In the genomic region with DNA sequence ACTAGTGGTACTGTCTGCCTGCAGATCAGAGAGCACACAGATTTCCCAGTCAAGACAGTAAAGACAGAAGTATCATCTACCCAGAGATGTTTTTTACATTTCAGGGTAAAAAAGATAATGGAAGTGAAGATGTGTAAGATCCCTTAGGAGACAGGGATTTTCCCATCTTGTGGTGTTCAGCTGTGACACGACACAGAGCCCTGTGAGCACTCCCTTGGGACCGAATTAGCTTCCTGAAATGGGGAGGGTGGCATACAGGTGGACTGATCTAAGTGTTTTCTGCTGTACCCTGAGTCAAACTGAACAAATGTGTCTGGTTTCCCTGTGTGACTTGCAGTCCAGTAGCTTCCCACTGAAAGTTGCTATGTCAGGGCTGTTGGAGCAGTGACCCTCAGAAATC, we compare ENCODE assay signal across 27 mouse cellular contexts. TPM values are rescaled to one million over a fixed set of nuclear protein-coding genes. Genes with fewer than 3 reads are reported as not detected.
"Had no signal": no experiment of that assay in that cellular context is flagged by ENCODE, and none has a peak within 500 bp of the region (broad histone marks: within the 10 kb centered on the region; RNA-seq: fewer than 3 reads in every experiment).

No protein-coding gene starts in this region.

- H3K4me2 ChIP-seq: liver, embryonic 13.5 days; liver, embryonic 15.5 days; lung, embryonic 14.5 days; neural tube, embryonic 13.5 days; neural tube, embryonic 15.5 days; stomach, embryonic 15.5 days had no signal

- H3K36me3 ChIP-seq: liver, embryonic 13.5 days; liver, embryonic 15.5 days; neural tube, embryonic 13.5 days; neural tube, embryonic 15.5 days; stomach, embryonic 15.5 days had no signal

- H3K9me3 ChIP-seq: liver, embryonic 13.5 days; liver, embryonic 15.5 days; neural tube, embryonic 13.5 days; neural tube, embryonic 15.5 days; stomach, embryonic 15.5 days had no signal

- H3K4me1 ChIP-seq: neural tube, embryonic 13.5 days; neural tube, embryonic 15.5 days had no signal

- H3K27ac ChIP-seq: liver, embryonic 13.5 days; liver, embryonic 15.5 days; neural tube, embryonic 13.5 days; neural tube, embryonic 15.5 days; stomach, embryonic 15.5 days; stomach, postnatal 0 days had no signal

- H3K9ac ChIP-seq: liver, embryonic 13.5 days; liver, embryonic 15.5 days; lung, embryonic 14.5 days; neural tube, embryonic 13.5 days; neural tube, embryonic 15.5 days; stomach, embryonic 15.5 days had no signal

- DNase-seq: liver, embryonic 13.5 days; lung, adult 18-20 months; lung, embryonic 14.5 days; lung, postnatal 10 days; lung, postnatal 4 days; midbrain, embryonic 14.5 days; retina, postnatal 1 day; right cerebral cortex, adult 18-20 months; right cerebral cortex, postnatal 25 days; right cerebral cortex, postnatal 4 days; spleen, adult 18-20 months; thymus, adult 2 months; thymus, postnatal 25 days; thymus, postnatal 4 days had no signal

- H3K27me3 ChIP-seq: liver, embryonic 13.5 days; liver, embryonic 15.5 days; neural tube, embryonic 13.5 days; neural tube, embryonic 15.5 days; stomach, embryonic 15.5 days had no signal

- H3K4me3 ChIP-seq: liver, embryonic 13.5 days; liver, embryonic 15.5 days; myocyte; neural tube, embryonic 13.5 days; neural tube, embryonic 15.5 days; stomach, embryonic 15.5 days had no signal

RNA-seq across cellular contexts. Expression of gene Ifnk, which starts 36.9 kb away (rescaled TPM):
- total RNA-seq: megakaryocyte, adult 5-6 weeks; megakaryocyte-erythroid progenitor cell, adult 5-6 weeks had no signal
- polyA plus RNA-seq: lung, embryonic 16.5 days; midbrain, embryonic 14.5 days; midbrain, embryonic 16.5 days; myocyte; neural tube, embryonic 13.5 days; neural tube, embryonic 15.5 days; small intestine, adult 2 months; testis, adult 2 months; thymus, adult 2 months; urinary bladder, adult 2 months had no signal
